Mouse (Mus musculus): ENCODE measurements at regions not wholly inside any gene's neighbourhood (a gene's known extent, or its start where the extent isn't known, plus 50 kb on each side); places are given as distances from the start of the nearest gene placed in this dataset.

- DNase-seq (ENCODE audit: extremely low read depth, low read depth) = no peak
Observed at GRCm38 (mm10) chrX:143024325-143024971, 57.9 kb upstream of the Ammecr1 start.

DNA sequence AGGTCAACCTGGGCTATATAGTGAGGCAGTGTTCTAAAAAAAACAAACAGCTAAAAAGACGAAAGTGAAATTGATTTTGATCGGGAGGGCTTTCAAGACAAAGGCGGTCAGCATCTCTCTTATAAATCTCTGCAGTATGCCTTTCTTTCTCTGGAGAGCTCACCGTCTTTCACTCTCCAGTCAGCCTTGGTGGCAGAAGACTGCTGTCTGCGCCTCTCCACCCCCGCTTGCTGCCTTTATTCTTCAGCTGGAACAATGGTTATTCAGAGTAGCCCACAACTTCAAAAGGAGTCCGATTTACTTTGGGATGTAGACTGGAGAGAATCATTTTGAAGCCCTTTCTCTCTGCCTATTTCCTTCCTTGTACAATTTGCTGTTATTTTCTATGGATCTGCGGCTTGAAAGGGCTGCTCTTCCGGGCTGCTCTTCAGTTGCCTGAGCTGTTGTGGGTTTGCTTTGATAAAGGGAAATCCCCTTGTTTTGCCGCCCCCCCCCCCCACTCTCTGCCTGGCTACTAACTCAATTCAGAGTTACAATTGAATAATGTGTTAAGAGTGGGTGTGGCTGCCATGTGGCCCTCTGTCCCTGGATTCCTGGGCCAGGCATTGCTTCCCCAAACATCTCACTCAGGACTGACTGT lies 64.0 kb upstream of the Ammecr1 start:
- DNase-seq (ENCODE audit: extremely low read depth, low read depth) = no peak

DNA sequence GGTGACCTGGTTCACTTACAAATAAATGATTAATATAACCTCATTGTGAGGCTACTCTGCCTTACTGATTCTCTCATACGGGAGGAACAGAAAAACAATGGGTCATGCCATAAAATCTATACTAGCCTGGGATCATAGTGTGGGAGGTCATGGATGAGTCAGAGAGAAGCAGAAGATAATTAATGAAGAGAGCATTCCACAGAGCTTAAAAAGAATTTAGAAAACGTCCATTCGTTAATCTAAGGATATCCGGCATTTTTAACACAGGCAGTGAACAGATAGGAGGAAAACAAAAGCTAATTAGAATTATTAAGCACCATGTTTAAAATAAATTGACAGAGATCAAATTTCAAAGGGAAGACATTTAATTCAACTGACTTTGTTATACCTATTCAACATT lies 59.5 kb upstream of the Rtl9 start:
- DNase-seq (ENCODE audit: extremely low read depth, low read depth) = no peak

GRCm38 (mm10) chrX:143044296-143044695 lies 55.1 kb upstream of the Rtl9 start:
- DNase-seq (ENCODE audit: extremely low read depth, low read depth) = peak; percentile 76

- DNase-seq (ENCODE audit: extremely low read depth, low read depth) = no peak
Observed at GRCm38 (mm10) chrX:143046293-143046692, 53.1 kb upstream of the Rtl9 start.

All from MEL-GATA-1-ER (cell line).